Mouse (Mus musculus) spleen, postnatal 10 days (tissue): ENCODE measurements around the gene Cpt1b.

Source experiments
- DNase-seq, 2 experiments: peaks; one replicate each; pipeline ENCODE4 v3.0.0; 2021 to 2022; ENCODE audit warnings: low spot score in 2 of 2

The Cpt1b gene

DNA sequence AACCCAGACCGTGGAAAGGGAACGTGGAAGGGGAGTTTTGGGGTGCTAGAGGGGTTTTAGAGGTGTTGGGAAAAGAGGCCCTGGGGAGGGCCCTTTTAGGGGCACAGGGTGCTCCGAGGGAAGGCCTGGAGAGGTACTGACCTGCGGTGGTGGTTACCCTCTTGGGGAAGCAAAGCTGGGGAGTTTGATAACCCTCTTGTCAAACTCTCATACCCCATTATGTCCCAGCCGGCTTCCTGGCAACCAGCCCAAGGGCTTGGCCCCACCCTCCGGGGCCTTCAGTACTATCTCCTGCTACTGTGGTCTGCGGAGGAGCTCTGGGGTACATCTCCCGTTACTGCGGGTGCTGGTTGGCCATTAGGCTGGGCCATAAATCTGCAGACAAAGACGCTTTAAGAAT is 46.2 kb downstream of the Cpt1b start:
- DNase-seq, result peak; percentile 43 to 72

DNA sequence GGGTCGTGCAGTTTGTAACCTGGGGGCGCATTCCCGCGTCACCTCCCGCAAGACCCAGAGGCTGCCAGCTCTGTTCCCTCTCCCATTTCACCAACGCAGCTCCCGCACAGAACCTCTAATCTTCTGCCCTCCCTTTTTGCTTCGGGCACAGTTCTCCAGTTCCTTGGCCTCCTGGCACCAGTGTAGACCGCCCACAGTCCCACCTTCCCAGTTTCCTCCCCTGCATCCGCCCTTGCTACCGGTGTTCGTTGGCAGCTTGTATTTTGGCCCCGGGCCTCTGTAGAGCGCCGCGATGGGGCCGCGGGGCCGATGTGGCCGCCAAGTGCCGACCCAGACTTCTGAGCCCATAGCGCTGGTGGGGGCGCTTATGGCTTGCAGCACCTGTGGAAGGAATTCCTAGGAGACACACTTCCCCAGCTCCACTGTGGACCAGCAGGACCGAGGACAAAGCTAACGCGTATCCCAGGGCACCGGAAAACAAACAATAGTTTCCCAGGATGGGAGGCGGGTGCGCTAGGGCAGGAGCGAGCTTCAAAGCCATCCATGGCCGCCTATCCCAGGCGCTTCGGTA is 46.7 kb downstream of the Cpt1b start, which contains the start of gene Odf3b:
Gene Odf3b, minus strand, starts transcription at position 452 of the 571 bp plus-strand sequence.
- DNase-seq, result no peak

DNA sequence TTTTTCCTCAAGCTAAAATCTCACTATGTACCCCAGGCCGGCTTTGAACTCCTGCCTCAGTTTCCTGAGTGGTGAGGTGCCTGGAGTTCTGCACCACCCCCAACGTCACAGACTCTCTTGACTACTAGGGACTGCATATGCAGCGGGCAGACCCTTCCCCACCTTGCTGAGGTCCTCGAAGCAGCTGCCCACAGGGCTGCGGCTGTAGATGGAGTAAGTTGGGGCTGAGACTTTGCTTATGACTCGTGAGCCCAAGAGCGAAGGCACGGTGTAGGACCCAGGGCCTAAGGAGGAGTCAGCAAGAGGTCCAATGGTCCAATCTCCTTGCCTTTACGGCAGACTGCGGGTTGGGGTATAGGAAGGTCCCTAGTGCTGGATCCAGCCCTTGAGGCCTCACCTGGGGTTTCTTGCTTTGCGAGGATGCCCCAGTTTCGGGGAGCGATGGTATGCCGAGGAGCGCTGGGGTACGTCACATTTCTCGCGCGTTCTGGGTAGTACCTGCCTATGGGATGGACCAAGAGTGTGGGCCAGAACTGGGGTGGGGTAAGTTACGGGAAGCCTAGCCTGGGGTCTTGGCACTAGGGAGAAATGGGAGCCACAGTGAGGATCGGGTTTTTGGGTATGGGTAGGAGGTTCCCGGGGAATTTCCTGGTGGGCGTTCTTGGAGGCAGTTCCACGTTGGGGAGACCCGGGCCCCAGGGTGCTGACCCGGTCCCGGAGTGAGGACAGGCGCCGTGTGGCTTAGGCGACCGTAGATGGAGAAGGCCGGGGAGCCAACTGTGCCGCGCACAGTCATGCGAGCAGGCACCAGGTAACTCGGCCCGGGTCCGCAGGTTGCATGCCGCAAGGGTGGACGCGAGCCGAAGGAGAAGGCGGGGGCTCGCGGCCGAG is 47.5 kb downstream of the Cpt1b start:
- no peak for DNase-seq

DNA sequence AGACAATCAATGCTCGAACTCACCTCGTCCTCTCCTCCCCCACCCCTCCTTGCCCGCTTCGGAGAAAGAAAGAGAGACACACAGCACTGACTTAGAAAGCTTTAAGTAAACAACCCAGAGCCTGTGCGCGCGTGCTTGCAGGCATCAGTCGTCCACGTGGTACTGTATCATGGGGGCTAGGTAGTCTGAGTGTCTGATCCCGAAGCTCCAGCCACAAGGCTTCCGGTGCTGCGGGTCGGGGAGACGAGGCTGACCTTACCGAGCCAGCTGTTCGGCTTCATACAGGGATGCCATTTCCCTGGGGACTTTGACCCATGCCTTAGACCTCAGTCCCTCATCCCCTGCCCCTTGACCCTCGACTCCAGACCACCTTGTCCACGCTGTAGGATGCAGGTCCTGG is 48.3 kb downstream of the Cpt1b start:
- DNase-seq, result no peak

DNA sequence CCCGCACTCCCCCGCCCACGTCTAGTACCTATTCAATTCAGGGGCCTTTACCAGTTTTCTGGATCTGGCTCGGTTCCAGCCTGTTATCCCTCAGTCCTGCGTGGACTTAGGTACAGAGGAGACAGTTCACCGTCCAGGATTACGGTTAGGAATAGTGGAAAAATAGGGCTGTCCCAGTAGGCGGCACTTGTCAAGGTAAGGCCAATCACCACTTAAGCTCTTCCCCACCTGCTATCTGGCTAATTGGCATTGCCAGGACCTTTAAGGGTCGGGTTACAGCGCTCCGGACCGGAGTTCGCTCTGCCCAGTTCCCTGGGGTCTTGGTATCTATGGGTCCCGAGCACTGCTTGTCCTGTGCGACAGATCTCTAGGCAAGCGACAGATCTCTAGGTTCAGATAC is 48.7 kb downstream of the Cpt1b start, which contains the start of gene Tymp:
Gene Tymp, minus strand, starts transcription at position 83 of the 400 bp plus-strand sequence.
- no peak for DNase-seq

DNA sequence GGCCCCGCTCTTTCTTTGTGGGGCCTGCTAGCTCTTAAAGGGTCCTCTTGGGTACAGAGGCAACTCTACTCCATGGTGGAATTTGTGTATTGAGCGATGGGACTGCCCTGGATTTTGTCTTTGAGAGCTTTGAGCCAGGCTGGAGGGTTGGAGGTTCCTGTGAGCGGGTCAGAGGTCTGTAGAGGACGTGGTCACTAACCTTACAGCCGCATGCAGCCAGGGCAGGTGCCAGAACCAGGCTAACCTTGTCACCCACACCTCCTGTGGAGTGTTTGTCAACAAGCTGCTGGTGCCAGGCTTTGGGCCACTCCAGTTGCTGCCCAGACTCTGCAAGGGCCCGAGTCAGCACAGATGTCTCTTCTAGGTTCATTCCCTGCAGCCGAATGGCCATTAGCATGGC is 49.6 kb downstream of the Cpt1b start:
- DNase-seq, result no peak

DNA sequence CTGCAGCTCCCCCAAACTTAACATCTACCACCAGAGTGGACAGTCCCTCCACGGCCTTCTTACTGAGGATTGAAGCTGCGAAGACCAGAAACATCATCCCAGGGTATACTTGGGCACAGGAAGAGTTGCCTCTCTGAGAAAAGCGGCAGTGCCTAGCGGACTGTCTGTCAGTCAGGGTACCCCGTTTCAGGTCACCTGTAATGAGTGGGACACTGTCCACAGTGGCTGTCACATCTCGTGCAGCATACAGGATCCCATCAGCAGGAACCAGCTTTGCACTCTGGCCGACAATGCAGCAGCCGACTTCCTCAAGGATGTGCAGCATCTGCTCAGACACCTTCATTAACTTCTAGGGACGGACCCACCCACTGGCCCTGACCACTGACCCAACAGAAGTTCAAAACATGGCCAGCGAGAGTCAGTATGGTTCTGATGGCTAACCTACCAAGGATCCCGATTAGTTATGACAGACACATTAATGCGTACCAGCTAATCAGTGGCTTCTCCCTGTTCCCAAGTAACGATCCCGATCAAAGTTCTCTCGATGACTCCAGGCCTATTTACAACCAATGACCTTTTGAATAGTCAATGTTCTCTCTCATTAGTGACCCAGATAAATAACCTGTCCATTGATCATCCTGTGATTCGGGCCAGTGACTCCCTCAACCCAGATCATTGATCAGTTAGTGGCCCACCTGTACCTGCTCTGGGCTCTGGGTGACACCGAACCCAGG is 50.7 kb downstream of the Cpt1b start:
- DNase-seq, result no peak

DNA sequence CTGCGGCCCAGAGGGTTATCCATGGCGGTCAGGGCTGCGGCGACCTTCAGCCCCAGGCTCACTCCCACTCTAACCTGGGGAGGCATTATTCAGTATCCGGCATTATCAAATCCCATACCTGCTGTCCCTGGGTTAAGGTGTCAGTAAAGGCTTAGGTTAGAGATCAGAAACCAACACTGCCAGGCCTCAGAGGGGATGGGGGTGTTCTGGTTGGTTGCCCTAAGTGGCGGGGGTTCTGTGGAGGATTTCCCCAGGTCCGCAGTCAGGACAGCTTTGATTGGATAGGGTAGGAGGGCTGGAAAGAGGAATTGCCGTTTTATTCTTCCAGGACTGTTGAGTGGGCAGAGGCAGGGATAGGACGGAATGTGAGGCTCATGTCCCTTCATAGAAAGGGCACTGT is 51.3 kb downstream of the Cpt1b start:
- DNase-seq, result no peak

DNA sequence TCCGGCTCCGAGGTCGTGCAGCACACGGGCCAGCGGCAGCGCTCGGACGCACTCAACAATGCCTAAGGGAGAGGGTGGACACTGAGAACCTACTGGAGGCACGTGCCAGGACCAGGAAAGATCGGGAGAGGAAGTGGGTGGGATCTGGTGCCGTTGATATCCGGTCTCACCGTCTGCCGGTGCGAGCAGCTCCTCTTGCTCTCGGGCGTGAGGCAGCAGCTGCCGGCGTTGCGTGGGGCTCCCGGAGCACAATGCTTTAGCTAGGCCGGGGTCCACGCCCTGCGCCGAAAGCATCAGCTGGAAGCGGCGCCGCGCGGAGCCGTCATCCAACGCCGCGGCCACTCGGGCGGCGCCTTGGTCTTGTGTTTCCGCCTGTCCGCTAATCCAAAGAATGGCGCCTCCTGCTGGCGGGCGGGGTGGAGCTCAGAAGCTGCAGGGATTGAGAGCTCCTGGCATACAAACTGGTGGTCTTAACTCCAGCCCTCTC is 51.9 kb downstream of the Cpt1b start, which contains the start of gene Sco2:
Gene Sco2, minus strand, starts transcription at position 85 of the 487 bp plus-strand sequence.
- DNase-seq, result peak; percentile 96 to 97

DNA sequence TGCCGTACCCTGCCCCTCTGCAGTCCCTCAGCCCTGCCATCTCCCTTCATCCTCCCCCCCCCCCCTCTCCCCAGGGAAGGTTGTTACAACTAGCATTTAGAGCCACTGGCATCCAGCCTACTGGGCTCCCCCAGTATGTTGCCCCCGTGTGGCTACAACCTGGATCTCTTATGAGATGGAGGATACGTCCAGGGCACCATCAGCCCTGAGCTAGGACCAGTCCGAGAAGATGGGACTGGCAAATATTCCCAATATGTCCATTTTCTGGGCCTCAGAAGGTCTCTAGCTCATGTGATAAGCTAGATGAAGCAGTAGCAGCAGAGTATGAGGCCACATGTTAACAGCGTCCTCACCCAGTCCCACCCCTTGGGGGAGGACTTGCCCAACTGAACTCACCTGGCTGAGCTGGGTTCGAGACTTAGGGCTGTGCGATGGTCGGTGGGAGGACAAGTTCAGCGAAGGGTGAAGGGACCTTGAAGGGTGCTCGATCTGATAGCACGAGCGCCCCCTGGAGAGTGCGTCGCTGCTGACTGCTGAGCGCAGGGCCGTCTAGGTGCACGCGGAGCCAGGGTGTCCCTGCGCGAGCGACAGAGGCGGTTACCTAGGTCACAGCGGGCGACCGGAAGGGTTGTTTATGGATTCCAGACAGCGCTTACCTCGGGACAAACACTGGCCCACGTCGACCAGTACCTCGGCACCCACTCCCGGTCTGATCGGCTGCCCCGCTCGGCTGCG is 52.5 kb downstream of the Cpt1b start:
- peak; percentile 88 to 94 for DNase-seq

DNA sequence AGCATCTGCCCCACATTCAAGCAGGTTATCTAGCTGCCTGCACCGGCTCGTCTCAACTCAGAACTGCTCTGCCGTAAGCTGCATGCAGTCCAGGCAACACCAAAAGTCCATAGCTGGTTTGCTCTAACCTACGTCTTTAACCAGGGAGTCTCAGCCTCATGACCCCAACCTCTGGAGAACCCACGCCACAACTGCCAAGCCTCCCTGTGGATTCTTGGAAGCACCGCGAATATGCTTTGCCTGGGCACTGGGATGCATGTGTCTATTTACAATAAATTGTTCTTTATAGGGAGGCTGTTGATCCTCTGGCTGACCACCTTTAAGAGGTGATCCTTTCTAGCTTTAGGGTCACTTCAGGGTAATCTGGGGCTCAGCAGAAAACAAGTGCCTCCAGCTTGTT is 53.1 kb downstream of the Cpt1b start:
- DNase-seq, result peak in 1 of 2 experiments; percentile 16

DNA sequence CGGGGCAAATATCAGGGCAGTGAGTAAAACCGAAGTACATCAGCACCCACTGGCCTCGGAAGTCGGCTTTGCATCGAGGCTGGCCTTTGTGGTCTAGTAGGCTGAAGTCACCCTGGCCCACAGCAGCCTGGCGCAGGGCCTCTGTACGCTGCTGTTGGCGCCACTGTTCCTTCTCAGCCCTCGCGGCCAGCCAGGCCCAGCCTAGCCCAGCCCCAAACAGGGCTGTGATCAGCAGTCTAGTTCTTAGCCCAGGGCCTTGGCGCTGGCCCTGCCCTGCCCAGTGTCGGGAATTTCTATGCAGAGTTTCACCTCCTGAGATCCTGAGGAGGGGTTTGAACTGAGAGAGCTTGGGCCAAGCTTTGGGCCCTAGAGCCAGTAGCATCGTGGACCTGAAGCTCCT is 53.6 kb downstream of the Cpt1b start:
- peak in 1 of 2 experiments; percentile 7 for DNase-seq
